Mouse (Mus musculus): Measurements from ENCODE around the gene Hist1h2bm. TPM values are rescaled to one million over a fixed set of nuclear protein-coding genes. Genes with fewer than 3 reads are reported as not detected.

The Hist1h2bm gene
- total and polyA plus RNA-seq, 3 experiments, result 1.7 to 1,196 TPM; not detected in 1

DNA sequence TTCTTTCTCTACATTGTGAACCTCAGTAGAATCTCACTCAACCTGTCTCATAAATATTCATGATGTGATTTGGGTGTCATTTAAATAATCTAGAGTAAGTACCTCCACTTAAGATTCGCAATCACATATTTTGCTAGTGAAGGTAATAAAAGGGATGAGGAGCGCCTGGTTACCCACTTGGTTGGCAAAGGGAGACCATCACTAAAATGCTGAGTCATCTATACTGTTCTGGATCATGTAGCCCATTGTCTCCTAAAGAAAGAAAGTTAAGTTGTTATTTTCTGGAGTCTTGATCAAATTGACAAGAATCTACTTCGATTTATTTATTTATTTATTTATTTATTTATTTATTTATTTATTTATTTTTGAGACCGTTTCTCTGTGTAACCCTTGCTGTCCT, 15.2 kb upstream of the Hist1h2bm start:
- Histone ChIP-seq H3K9me3 (replicated peaks; ENCODE audit: insufficient read depth, low read length) (no peaks in the 10 kb centered on the region), H3K9ac (ENCODE audit: control insufficient read depth, low read depth, low read length, poor library complexity, severe bottlenecking) (no peak overlapping the region), H3K4me3 (ENCODE audit: control insufficient read depth in 1 of 2, insufficient read depth in 1 of 2, low read depth in 2 of 2, low read length in 2 of 2) (no peak overlapping the region), H3K36me3 (ENCODE audit: control insufficient read depth in 1 of 2, insufficient read depth in 2 of 2, low read length in 2 of 2) (peaks cover 0 to 9% of the 10 kb centered on the region in 2 experiments; a peak in 2 of 4 replicates), H3K27ac (ENCODE audit: control insufficient read depth, low read depth, low read length) (no peak overlapping the region), H3K79me2 (ENCODE audit: control insufficient read depth, insufficient read depth, low read length, poor library complexity) (no peaks in the 10 kb centered on the region; the same call in 1 of the 2 replicates), H3K27me3 (ENCODE audit: control insufficient read depth in 1 of 2, insufficient read depth in 2 of 2, low read length in 2 of 2) (peaks cover 0 to 3% of the 10 kb centered on the region in 2 experiments; a peak in 2 of 4 replicates), H3K4me1 (ENCODE audit: control insufficient read depth in 1 of 2, insufficient read depth in 2 of 2, low read length in 2 of 2) (peaks cover 0 to 7% of the 10 kb centered on the region in 2 experiments; a peak in 2 of 4 replicates)
- no peak for DNase-seq (ENCODE audit: low read depth, low spot score)
- TF ChIP-seq MYC (IDR thresholded peaks at IDR 0.05; ENCODE audit: low read depth, low read length) (no peak), MAFK (IDR thresholded peaks at IDR 0.05; ENCODE audit: borderline replicate concordance, low read depth, low read length) (peak; percentile 87; the same call in 1 of the 2 replicates), CHD2 (IDR thresholded peaks at IDR 0.05; ENCODE audit: low read length) (no peak), SMC3 (IDR thresholded peaks at IDR 0.05; ENCODE audit: low read depth, low read length) (no peak)

DNA sequence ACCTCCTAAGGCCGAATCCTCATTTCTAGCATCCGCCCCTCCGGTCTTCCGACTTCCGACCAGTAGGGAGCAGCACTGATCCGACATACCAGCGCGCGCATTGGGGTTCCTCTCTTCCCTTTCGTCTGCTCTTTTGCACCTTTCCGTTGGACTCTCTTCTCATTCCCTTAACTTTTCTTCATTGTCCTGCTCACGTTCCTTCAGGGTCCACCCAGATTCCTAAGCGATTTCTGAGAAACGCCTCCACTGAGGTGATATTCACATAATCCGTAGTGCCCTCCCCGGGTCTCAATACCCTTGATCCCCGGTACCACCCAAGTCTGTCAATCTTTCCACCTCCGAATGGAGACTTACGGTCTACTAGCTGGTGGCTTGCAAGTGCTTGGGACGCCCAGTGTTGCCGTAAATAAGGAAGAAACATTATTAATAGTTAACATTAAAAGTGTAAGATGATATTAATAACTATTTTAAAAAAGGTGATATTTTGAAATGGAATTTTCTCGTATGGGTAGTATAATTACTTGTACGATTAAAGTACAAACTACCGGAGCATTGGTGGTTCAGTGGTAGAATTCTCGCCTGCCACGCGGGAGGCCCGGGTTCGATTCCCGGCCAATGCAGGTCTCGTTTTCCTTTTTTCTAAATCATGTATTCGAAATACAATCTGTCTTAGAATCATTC, 11.7 kb upstream of the Hist1h2bm start:
- H3K27me3 ChIP-seq (ENCODE audit: control insufficient read depth in 1 of 2, insufficient read depth in 2 of 2, low read length in 2 of 2), result no peaks in the 10 kb centered on the region; a peak in 1 of 4 replicates
- TF ChIP-seq CTCF (IDR thresholded peaks at IDR 0.05 in 2 of 3, conservative IDR thresholded peaks at IDR 0.05 in 1 of 3; ENCODE audit: control insufficient read depth in 1 of 3, insufficient read depth in 1 of 3, low read depth in 2 of 3, low read length in 3 of 3, poor library complexity in 1 of 3, severe bottlenecking in 1 of 3) (peak in 2 of 3 experiments; percentile 60 to 82; a peak in 4 of 6 replicates), USF1 (IDR thresholded peaks at IDR 0.05; ENCODE audit: low read depth, low read length) (no peak), POLR2AphosphoS2 (IDR thresholded peaks at IDR 0.05; ENCODE audit: low read length) (no peak), RAD21 (IDR thresholded peaks at IDR 0.05; ENCODE audit: low read depth, low read length) (no peak), GATA1 (IDR thresholded peaks at IDR 0.05; ENCODE audit: low read depth, low read length) (no peak), POLR2A (IDR thresholded peaks at IDR 0.05; ENCODE audit: control insufficient read depth in 1 of 2, insufficient read depth in 1 of 2, low read depth in 1 of 2, low read length in 2 of 2, poor library complexity in 1 of 2) (peak in 1 of 2 experiments; percentile 48; a peak in 2 of 4 replicates), MXI1 (IDR thresholded peaks at IDR 0.05; ENCODE audit: low read depth, low read length) (no peak), TAL1 (IDR thresholded peaks at IDR 0.05; ENCODE audit: low read length) (no peak), ETS1 (IDR thresholded peaks at IDR 0.05; ENCODE audit: low read depth, low read length) (no peak), JUND (IDR thresholded peaks at IDR 0.05; ENCODE audit: low read depth, low read length) (no peak), NELFE (IDR thresholded peaks at IDR 0.05; ENCODE audit: low read depth, low read length) (no peak), ZKSCAN1 (IDR thresholded peaks at IDR 0.05; ENCODE audit: low read depth, low read length) (no peak), SMC3 (IDR thresholded peaks at IDR 0.05; ENCODE audit: low read depth, low read length) (no peak), MYB (IDR thresholded peaks at IDR 0.05; ENCODE audit: low read depth, low read length) (no peak), EP300 (IDR thresholded peaks at IDR 0.05; ENCODE audit: low read depth in 1 of 2, low read length in 2 of 2) (no peak), TBP (IDR thresholded peaks at IDR 0.05; ENCODE audit: low read depth, low read length) (peak; percentile 97), MAFK (IDR thresholded peaks at IDR 0.05; ENCODE audit: borderline replicate concordance, low read depth, low read length) (no peak), MAX (IDR thresholded peaks at IDR 0.05; ENCODE audit: low read length) (no peak)
- H3K79me2 ChIP-seq (ENCODE audit: control insufficient read depth, insufficient read depth, low read length, poor library complexity), result no peaks in the 10 kb centered on the region; the same call in 1 of the 2 replicates
- peak overlapping the region; percentile 72 for H3K27ac ChIP-seq (ENCODE audit: control insufficient read depth, low read depth, low read length)
- peak; percentile 90 for DNase-seq (ENCODE audit: low read depth, low spot score)
- H3K4me1 ChIP-seq (ENCODE audit: control insufficient read depth in 1 of 2, insufficient read depth in 2 of 2, low read length in 2 of 2), result peaks cover 0 to 7% of the 10 kb centered on the region in 2 experiments; a peak in 2 of 4 replicates
- H3K9ac ChIP-seq (ENCODE audit: control insufficient read depth, low read depth, low read length, poor library complexity, severe bottlenecking), result peak overlapping the region; percentile 96
- H3K4me3 ChIP-seq (ENCODE audit: control insufficient read depth in 1 of 2, insufficient read depth in 1 of 2, low read depth in 2 of 2, low read length in 2 of 2), result peak overlapping the region; percentile 63 to 99
- H3K9me3 ChIP-seq (replicated peaks; ENCODE audit: insufficient read depth, low read length), result no peaks in the 10 kb centered on the region
- H3K36me3 ChIP-seq (ENCODE audit: control insufficient read depth in 1 of 2, insufficient read depth in 2 of 2, low read length in 2 of 2), result peaks cover 0 to 16% of the 10 kb centered on the region in 2 experiments; a peak in 2 of 4 replicates

All from MEL (cell line).